Mouse (Mus musculus) megakaryocyte-erythroid progenitor cell, adult 5-6 weeks (primary cell): Measurements from ENCODE around the gene Tmem269. TPM values are rescaled to one million over a fixed set of nuclear protein-coding genes. Genes with fewer than 3 reads are reported as not detected.

Experiments
- ATAC-seq: replicated peaks from 2 replicates; pipeline ENCODE4 v1.8.0; 2016; ENCODE audit warnings: mild to moderate bottlenecking, inconsistent platforms; ENCODE audit not compliant: severe bottlenecking, poor library complexity, low FRiP score, low TSS enrichment
- total RNA-seq, 2 experiments: library from RNA; stranded (forward) in 1 of 2; stranded (reverse) in 1 of 2; fragments of 200-1000, 215-1000 nt in 1 of 2; fragments of >200 nt in 1 of 2; fragmentation: Nextera tagmentation in 1 of 2; gene quantifications; 2 replicates each; pipeline ENCODE4 v1.2.3; 2014 to 2017

The Tmem269 gene
- total RNA-seq (2014; fragmentation: Nextera tagmentation) (not detected in 2 replicates), total RNA-seq (2017) (not detected in 2 replicates)

DNA sequence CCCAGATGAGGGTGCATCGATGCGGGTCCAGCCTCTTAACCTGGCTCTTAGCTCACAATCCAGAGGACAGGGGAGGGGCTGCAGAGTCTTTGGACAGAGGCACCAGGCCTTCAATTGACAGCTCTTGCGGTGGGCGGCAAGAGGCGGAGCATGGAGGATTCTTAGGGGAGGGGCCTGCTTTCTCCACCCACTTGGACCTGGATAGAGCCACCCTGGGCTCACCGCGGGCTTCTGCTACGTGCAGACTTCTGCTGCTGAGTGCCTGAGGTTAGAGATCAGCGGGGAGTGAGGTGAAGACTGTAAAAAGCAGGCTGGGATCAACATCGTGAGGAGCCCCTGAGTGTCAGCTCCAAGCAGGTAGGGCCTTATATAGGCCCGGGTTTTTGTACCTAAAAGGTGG, at the start of gene Tmem269:
Gene Tmem269, minus strand, starts transcription at position 49 of the 400 bp plus-strand sequence.
- 0 out of 2 replicates have a peak, but pooled peaks have one; percentile 51 for ATAC-seq

DNA sequence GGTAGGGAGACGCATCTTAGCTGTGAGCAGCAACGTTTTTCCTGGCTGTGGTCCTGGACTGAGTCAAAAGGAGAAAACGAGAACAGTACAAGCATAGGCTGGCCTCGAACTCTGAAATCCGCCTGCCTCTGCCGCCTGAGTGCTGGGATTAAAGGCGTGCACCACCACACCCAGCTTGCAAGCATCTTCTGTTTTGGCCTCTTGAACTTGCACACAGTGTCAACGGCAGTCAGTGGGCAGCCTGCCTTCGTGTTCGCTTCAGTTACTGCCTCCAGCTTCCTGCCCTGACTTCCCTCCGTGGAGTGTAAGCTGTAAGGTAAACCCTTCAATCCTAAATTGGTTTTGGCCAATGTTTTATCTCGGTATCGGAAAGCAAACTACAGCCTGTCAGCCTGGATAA, 48.6 kb upstream of the Tmem269 start:
- ATAC-seq: no peak

DNA sequence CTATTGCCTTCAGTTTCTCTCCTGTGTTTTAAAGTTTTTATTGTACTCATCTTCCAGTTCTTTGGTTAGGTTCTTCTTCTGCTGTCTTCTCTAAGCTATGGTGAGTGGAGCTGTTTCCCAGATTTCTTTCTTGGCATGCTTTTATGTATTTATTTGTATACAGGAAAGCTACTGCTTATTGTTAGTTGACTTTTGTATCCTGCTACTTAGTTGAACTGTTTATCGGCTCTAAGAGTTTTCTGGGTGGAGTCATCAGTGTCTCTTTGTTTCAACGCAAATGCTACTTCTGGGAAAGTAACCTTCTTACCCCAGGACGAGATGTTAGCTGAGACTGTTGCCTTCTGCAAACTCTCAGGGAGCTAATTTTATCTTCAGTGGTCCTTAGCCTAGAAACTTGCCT, 45.4 kb upstream of the Tmem269 start:
- ATAC-seq: no peak

DNA sequence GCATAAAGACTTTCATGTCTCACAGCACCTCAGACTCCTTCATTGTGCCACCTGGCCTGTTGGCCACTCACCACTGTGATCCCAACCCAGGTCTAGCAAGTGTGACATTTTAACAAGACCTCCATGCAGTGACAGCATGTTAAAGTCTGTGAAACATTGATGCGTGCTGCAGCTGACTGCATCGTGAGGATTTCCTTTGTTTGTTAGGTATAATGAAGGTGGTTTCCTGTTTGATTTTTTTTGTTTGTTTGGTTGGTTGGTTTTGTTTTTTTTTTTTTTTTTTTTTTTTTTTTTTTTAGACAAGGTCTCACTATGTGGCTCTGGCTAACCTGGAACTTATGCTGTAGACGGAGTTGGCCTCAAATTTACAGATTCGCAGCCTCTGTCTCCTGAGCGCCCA, 44.5 kb upstream of the Tmem269 start:
- no peak for ATAC-seq

DNA sequence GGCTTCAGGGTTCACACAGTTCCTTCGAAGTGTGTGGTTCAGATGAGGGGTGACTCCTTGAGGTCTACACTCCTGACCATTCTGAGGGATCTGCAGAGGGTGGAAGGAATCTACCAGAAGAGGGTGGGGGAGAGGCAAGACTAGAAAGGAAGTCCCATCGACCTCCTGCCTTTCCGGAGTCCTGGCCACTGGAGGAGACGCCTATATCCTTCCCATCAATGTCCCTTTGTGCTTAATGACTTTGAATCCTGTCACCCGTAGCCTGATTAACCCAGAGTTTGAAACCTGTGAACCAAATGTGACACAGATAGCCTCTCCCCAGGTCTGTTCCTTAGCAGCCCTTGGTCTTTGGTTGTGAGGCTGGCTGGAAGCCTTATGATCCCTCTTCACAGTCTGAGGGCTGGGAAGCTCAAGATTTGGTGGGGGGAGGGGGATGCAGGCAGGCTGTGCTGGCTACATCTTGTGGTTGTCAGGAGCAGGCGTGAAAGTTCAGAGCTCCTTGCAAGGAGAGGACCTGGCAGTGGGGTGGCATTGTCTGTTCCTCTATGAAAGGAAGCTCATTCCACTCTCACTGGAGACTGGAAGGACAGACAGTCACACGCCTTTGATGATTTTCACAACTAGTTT, 43.2 kb upstream of the Tmem269 start:
- no peak for ATAC-seq

DNA sequence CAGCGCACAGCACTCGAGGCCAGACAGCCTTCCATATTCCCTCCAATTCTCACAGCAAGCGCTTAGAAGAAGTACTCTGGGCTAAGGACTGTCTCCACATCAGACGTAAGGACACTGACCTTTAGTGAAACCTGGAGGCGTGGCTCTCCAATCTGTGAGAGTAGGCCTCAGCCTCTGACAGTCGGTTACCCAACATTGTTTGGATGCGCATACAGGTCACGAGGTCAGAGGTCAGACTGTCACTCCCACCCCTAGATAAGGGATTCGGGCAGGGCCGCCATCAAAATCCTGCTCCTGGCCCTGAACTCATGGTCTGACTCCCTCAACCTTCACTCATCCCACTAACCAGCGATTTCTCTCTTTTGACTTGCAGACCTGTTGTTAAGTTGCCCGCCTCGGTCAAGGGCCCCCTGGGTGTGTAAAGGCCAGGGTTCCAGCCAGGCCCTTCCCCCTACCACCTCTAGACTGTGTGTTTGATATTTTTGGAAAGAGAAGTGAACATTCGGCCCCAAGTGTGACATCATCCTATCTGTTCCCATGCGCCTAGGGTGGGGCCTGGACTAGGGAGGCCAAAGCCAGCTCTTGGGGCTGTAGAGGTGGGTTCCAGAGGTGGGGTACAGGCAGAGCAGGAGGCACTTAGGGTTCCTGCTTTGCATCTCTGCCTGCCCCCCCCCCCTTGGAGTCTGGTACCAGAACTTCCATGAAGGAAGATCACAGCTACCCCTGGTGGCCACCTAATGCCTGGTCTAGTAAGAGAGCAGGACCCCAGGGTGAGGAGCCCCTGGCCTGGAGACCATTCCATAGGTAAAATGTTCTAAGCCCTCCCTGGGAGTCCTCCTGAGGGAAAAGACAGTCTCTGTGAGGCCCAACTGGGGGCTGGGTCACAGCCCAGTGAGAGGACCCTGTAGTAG, 41.6 kb upstream of the Tmem269 start:
- ATAC-seq: no peak

DNA sequence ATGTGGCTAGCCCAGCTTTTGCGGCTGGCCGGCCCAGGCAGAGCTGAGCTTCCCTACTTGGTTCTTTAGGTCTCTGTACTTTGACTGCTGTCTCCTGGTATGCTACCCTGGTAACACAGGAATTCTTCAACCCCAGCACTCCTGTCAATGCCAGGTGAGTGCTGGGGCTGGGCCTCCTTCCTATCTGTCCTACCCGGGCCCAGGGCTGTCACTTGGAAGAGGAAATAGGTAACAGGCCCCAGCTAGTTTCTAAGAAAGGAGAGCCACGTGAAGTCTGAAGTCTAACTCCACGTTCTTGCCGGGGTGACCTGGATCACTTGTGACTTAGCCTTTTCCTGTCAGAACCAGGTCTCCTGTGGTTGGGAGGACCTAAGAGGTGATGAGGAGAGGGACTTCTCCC, 39.1 kb upstream of the Tmem269 start:
- no peak for ATAC-seq

DNA sequence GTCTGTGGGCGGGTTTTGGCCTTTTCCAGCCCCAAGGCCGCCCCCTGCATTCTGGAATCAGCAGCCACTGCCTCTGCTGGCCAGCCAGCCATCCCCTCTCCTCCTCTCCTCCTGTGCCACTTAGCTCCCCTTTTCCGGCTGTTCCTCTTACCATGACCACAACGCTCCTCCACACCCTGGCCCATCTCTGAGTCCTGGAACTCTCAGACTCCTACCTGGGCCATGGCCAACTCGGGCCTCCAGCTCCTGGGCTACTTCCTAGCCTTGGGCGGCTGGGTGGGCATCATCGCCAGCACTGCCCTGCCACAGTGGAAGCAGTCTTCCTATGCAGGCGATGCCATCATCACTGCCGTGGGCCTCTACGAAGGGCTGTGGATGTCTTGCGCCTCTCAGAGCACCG, 37.3 kb upstream of the Tmem269 start, which contains the start of gene Cldn19:
Gene Cldn19, plus strand, starts transcription at position 64 of the 400 bp plus-strand sequence.
- no peak for ATAC-seq

DNA sequence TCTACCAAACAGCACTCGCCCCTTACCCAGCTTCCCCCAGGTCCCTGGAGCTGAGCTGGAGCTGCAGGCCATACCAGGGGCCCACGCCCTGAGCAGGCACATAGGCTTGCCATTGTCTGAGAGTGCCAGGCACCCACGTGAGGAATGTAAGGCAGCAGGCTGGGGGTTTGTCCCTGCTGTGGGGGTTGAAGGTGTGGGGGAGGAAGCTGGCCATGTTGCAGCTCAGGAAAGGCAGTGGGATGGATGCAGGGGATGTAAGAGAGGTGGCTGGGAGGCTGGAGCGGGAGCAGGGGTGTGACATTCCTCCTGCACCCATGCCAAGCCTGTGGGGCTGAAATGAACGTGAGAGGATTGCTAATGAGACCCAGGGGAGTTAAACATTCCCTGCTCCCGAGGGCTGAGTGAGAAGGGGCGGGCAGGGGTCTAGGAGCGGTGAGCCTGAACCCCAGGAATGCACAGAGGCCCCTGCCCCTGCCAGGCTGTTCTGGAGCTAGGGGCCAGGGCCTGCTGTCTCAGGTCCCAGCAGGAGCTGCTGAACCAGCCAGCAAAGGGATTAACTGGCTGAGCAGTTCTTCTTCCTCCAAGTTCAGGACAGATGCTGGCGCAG, 36.1 kb upstream of the Tmem269 start:
- no peak for ATAC-seq

DNA sequence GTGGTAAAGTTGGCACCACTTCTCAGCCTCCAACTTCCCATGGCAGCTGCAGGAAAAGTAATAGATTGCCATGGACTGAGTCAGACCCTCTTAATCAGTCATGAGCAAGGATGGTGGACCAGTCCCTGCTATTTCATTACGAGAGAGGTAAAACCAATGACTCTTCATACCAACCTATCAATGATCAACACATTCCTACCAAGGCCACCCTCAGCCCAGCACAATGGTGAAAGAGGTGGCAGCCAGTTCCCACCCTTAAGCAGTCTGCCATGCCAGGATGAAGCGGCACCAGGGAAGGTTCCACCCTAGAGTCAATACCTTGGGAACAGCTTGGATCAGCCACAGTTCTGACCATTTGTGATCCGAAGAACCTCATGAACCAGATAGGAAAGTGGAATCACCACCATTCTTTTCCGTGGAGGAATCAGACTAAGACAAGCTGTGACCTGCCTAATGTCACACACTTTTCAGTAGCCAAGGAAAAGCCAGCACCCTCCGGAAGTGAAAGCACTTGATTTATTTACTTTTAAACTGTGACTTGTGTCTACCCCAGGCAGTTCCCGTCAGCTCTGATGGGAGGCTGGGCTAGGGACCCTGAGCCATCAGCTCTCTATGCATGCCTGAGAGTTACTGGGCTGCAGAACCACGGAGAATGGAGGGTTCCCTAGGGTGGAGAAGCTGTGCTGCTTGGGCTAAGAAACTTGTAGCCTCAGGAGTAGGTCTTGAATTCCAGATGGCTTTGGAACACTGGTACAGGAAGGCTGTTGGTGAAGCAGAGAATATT, 34.2 kb upstream of the Tmem269 start:
- ATAC-seq: no peak

DNA sequence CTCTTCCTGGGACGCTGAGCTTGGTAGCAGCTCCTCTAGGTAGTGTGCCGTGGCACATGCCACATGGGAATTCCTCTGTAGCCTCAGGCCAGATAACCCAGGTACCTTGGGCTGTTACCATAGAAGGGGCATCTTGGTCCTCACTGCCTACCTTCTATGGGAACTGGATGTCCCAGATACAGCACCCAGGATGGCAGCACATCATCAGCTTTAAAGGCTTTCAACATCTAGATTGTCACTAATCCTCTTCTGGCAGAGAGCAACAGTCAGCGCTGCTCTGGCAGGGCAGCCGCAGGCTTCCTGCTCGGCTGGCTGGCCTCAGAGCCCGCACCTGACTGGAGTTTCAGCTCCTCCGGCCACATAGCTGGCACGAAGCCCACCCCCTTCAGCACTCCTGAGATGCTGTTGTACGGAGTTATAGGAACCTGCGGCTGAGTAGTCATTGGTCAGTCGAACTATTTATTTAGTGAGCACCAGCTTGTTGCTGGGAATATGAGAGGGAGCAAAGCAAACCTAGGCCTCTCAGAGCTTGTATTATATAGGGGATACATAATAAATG, 30.5 kb upstream of the Tmem269 start:
- ATAC-seq: no peak

DNA sequence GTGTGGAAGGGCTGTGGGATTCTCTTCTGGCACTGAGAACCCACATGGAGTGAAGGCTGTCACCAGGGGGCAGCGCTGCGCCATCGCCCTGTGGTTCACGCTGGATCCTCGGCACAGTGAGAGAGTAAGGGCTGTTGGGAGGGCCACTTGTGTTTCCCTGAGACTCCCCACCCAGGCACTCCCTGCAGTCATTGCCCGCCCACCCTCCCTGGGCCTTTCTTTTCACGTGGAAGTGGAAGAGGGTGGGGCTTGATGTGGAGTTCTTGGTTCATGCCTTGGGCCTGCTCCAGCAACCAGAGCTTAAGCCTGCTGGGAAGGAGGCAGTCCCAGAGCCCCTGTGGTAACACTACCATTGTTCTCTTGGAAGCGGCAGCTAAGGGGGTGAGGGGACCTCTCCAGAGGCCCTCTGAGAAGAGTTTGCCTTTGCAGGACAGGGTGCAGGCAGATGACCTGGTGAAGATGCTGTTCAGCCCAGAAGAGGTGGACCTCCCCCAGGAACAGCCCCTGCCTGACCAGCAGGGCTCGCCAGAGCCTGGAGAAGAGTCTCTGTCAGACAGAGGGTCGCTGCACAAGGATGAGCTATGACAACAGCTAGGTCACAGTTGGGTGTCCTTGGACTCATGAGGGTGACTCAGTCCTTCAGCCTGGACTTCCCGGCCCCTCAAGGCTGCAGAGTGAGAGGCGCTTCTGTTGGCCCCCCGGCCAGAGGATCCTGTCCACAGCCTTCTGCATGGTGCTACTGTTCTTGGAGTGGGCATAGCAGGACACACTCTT, 29.6 kb upstream of the Tmem269 start:
- peak; percentile 85 for ATAC-seq

DNA sequence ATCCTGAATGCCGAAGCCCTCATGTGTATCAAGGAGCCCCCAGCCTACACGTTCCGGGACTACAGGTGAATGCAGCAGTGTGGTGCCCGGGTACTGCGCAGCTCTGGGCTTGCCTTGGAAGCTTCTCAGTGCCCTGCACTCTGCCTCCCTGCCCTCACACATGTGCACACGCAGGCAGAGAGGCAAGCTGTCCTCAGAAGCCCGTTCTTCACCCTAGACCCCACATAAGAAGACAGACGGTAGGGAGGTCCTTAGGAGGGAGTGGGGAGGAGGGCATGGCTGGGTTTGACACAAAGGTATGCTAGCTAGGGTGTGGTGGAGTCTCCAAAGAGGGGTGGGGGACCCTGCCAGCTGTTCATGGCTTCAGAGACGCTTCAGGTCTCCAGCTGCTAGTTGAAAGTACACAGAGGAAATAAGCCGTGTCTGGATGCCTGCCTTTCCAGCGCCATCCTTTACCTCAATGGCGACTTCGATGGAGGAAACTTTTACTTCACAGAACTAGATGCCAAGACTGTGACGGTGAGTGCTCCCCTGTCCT, 28.7 kb upstream of the Tmem269 start:
- ATAC-seq: no peak

DNA sequence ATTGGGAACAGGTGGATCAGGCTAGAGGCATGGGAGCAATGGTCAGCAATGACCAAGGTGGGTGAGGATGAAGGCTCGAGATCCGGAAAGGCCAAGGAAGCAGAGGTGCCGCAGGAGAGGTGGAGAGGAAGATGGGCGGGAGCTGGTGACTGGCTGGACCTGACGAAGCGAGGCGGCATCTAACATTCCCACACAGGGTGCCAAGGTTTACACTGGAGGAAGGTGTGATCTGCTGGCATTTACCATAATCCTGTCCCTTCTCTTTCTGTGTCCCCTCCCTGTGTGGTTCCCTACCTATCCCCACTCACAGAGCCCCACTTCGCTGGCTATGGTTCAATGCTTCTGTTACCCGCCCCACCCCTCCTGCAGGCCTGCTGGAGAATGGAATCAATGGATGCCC, 27.9 kb upstream of the Tmem269 start:
- ATAC-seq: no peak

DNA sequence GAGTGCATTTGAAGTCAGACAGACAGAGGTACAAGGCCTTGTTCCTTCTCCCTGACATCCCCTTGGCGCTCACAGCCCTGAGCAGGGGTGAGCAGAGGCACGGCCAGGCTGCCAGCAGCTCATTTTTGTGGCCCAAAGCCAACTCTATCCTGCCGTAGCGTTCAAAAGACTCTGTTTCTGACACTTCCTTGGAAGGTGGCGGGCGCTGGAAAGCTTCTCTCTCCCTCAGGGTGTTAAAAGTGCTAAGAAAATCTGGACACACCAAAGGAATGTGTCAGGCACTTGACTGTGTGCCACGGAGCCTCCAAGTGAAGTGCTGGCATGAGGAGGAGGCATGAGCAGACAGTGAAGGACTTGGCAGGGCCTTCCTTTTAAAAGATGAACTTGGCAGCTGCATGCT, 27.5 kb upstream of the Tmem269 start:
- ATAC-seq: no peak

DNA sequence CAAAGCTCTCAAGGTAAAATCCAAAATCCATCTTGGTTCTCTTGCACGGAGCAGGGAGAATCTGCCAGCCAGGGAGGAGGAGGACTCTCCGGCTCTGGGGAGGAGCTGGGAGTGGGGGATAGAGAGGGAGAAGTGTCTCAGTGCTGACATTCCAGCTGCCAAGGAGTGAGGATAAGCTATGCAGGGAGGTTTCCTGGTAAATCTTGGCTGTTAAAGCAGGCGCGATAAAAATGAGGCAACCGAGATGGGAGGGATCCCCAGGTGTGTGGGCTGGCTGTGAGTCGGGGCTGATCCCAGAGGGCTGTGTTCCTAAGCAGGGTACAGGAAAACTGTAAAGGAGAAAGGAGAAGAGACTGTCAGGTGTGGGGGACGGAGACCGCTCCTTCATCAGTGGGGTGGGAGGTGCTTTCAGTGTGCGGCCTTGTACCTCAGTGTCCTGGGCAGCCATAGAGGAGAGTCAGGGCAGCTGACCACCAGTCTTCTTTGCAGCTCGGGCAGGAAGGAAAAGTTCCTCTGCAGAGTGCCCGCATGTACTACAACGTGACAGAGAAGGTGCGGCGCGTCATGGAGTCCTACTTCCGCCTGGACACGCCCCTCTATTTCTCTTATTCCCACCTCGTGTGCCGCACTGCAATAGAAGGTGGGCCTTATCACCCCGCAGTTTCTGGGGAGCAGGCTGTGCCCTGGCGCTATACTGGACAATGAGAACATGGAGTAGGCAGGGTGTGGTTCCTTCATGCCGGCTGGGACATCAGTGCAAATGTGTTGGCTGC, 26.6 kb upstream of the Tmem269 start:
- no peak for ATAC-seq

DNA sequence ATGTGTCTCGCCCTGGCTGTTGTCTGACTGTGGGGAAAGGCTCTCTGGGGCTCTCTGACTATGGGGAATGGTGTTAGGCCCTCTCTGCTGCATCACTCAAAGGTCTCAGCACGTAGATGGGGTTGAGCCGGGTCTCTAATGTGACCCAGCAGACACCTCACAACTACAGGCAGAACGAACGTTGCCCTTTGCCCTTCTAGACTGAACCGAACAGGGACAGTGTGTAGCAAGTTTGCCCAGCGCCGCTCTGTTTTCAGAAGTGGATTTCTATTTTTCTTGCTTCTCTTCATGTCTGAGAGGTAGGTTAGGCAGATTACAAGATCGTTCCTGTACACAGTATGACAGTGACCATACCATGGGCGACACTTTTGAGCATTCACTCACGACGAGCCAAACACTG, 24.6 kb upstream of the Tmem269 start:
- no peak for ATAC-seq

DNA sequence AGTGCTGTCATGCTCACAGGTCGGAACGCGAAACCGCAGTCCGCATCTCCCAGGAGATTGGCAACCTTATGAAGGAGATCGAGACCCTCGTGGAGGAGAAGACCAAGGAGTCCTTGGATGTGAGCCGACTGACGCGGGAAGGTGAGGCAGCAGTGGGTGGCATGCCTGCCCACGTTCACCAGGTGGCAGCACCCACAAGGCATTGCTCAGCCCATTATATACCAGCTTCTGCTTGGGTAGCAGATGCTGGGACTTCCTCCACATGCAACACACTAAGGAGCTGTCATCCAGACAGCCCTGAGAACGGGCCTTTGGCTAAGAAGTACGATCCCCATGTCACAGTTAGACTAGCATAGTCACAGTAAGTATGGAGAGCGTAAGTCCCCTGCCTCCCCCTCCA, 23.6 kb upstream of the Tmem269 start:
- ATAC-seq: peak; percentile 62
